Mouse (Mus musculus): ENCODE measurements around the gene Tnni1.

GRCm38 (mm10) chr1:135850722-135851512 is 71.7 kb downstream of the Tnni1 start:
- TF ChIP-seq CTCF (IDR thresholded peaks at IDR 0.05; ENCODE audit: low read depth), result peak; percentile 64
- TF ChIP-seq EP300 (IDR thresholded peaks at IDR 0.05; ENCODE audit: low read depth), result peak; percentile 65

All from heart, postnatal 0 days (tissue).